Mouse (Mus musculus) gastrocnemius, adult 8-10 months (tissue): Measurements from ENCODE around the gene Reep1. TPM values are rescaled to one million over a fixed set of nuclear protein-coding genes. Genes with fewer than 3 reads are reported as not detected.
A peak's percentile ranks its signal among the peaks of the same experiment; 100 is the strongest.

Experiments
- DNase-seq, 2 experiments: peaks; one replicate each; pipeline ENCODE4 v3.0.0; 2022; ENCODE audit warnings: low spot score in 2 of 2
- total RNA-seq, 4 experiments: library from RNA; stranded (reverse); gene quantifications; 2 replicates each; pipeline ENCODE4 v1.2.4; 2022

The Reep1 gene
- total RNA-seq, 4 experiments from 2014 or later = 58.1 to 89.1 (median 69.7) TPM

GRCm38 (mm10) chr6:71737202-71737601 lies 29.8 kb downstream of the Reep1 start:
- no peak for DNase-seq

DNA sequence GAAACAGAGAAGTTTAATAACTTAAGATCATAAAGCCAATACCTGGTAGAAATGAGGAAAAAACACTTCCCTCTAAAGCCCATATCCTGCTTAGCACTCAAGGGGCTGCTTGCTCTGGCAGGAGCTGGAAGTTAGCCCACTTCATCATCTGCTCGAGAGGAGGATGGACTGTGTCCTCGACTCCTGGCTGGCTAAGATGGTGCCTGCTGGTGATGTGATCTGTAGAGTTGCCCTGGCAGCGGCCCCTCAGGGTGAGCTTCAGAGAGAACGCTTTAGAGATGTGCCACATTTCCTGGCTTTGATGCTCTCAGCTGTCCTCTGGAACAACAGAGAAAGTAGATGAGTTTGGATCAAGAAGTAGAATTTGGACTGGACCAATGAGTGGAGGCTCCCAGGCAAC lies 31.2 kb downstream of the Reep1 start:
- DNase-seq = no peak

- no peak for DNase-seq
Observed at GRCm38 (mm10) chr6:71740921-71741320, 33.6 kb downstream of the Reep1 start.

- DNase-seq = no peak
Observed at GRCm38 (mm10) chr6:71741998-71742636, 34.8 kb downstream of the Reep1 start.

- DNase-seq = no peak
Observed at GRCm38 (mm10) chr6:71744934-71745333, 37.6 kb downstream of the Reep1 start.

GRCm38 (mm10) chr6:71745482-71746234 lies 38.3 kb downstream of the Reep1 start:
- no peak for DNase-seq

DNA sequence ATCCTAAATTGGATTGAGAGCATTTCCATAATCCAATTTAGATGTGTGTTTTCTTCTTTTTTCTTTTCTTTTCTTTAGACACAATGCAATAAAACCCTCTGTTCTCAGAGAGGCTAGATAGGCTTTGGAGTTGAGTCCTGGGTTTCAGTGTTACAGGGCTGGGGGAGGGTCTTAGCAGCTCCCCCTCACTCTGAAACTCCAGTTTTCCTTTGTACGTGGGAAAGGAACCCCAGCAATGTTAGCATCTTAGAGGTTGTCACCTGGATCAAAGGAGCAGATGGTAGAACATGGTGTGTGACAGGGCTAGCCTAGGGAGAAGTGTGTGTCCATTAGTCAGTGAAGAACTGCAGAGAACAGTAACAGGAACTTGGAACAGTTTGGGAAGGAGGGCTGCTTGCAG lies 38.9 kb downstream of the Reep1 start:
- no peak for DNase-seq

DNA sequence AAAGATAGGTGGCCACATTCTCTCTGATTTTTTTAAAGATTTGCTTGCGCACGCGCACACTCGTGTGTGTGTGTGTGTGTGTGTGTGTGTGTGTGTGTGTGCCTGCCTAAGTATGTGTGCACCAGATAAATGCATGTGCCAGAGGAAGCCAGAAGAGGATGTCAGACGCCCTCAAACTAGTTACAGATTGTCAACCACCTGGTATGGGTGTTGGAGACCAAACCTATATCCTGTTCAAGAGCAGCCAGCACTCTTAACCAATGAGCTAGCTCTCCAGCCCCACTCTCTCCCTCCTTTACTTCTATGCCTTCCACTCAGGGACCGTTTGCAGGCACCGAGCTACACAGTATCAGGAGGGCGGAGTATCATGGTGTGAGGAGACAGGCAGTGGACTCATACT lies 39.5 kb downstream of the Reep1 start:
- DNase-seq = no peak

DNA sequence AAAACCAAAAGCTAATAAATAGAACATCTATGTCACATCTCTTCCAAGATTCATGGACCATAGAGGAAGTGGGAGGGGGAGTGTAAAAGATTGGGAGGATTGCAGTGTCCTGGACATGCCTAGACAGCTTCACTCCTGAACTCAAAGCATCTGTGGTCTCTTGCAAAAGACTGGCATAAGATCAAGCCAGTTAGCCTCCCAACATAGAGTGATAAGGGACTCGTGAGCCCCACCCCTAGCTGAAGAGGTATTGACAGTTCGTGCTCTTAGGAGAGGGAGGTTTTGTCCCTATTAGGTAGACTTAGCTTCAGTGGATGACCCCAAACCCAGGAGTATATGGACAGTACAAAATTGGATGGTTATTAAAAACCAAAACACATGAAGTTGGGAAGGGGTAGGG lies 44.2 kb downstream of the Reep1 start:
- DNase-seq = no peak

DNA sequence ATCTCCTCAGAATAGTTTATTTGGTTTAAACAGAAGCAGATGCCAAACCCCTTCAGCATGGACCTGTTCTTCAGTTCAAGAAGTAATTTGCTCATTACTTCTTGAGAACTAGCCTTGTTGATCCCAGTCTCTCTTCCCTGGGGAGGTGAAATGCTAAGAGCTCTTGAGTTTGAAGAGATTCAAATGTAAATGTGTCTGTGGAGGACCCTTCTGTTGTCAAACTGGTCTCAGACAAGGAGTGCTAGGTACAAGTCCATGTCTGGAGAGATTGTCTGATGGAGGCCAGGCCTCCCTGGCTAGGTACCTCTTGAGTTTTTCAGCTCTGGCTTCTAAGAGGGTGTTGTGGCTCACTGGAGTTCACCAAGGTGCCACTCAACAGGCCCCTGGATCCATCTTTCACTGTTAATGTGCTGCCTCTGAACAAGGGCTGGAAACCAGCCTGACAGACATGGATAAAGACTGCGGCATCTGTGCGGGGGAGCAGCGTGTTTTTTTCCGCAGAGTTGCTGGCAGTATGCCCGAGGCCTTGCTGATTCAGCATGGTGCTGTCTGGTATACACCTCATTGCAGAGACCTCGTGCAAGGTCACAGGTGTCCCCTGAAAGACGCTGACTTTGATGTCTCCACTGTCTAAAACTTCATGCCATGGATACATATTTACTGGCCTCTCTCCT lies 45.6 kb downstream of the Reep1 start:
- DNase-seq = no peak

GRCm38 (mm10) chr6:71757039-71757894 lies 49.9 kb downstream of the Reep1 start:
- DNase-seq = peak; percentile 68 to 80

DNA sequence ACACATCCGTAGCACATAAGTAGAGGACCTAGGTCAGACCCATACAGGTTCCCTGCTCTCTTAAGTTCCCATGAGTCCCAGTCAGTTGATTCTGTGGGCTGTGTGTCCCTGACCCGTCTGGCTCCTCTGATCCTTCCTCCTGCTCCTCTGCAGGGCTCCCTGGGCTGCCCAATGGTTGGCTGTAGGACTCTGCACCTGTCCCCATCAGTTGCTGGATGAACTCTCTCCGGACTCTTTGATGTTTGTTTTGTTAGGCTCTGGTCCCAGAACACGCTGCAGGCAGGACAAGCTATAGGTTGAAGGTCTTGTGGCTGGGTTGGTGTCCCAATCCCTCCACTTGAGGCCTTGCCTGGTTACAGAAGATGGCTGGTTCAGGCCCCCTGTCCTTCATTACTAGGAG lies 51.4 kb downstream of the Reep1 start:
- DNase-seq = no peak

GRCm38 (mm10) chr6:71760073-71760472 lies 52.7 kb downstream of the Reep1 start:
- no peak for DNase-seq

DNA sequence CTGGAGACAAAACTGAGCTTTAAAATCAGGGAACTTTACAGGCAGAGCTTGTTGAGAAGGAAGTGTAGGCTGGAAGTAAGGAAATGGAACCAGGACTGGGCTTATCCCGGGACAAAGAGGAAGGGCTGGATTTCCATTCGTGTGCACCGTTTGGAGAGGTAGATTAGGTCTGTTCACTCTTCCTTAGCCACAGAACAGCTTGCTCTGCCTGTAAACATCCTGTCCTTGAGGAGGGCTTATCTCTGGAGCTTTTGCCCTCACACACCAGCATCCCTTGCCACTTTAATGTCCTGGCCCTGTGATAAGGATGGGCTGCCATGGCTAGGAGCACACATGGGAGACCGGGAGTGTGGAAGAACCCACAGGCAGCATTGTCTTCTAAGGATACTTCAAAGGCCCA lies 60.4 kb downstream of the Reep1 start:
- DNase-seq = no peak

- no peak for DNase-seq
Observed at GRCm38 (mm10) chr6:71769901-71770690, 62.7 kb downstream of the Reep1 start.

DNA sequence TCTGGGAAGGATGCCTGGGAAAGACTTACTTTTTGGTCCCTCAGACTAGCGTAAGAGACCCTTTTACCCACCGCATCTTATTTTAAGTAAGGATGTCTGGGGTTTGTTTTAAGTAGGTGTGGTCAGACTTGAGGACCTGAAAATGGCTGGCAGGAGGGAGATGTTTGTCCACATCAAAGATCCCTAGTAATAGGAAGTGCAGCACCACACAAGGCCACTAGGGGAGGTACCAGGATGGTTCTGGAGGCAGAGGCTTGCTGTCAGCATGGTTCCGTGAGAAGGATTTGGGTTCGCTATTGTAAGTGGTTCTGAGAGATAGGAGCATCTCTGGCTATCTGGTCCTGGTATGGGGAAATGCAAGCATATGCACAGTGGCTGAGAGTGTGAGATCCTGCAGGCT lies 63.5 kb downstream of the Reep1 start:
- no peak for DNase-seq

DNA sequence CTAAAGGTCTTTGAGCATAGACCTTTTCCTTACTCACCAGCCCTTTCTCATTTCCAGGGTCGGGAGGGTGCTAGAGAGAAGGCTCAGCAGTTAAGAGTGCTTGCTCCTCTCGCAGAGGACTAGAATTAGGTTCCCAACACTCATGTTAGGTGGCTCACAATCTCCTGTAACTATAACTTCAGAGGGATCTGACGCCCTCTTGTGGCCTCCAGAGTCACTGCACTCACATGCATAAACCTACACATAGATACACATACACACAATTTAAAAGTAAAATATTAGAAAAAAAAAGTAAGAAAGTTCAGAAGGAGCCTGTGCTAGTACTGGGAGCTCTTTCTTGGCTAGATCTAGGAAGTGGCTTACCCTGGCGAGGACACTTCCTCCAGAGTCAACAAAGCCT lies 63.9 kb downstream of the Reep1 start:
- DNase-seq = no peak

- DNase-seq = no peak
Observed at GRCm38 (mm10) chr6:71772156-71772555, 64.8 kb downstream of the Reep1 start.

DNA sequence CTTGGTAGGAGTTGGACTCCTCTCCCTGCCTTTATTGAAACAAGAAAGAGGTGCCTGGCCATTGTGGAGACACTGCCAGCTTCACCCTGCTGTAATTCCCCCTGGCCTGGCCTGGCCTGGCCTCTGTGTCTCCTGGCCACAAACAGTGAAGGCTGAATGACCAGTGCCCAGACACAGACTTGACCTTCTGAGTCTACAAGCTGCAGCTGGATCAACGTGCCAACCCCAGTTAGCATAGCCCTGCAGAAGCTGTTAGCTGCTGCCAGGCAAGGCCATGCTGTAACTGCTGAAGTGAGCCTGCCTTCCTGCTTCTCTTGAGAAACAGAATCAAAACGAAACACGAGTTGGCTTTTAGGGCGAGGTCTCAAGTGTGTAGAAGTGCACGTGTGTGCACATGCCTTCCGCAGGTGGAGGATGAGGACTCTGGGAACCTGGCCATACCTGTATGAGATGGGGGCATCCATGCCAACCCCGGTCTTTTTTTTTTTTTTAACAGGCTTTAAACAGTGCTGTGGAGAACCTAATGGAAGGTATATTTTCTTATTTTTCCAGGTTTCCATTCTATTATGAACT lies 65.4 kb downstream of the Reep1 start:
- DNase-seq = peak in 1 of 2 experiments; percentile 22

GRCm38 (mm10) chr6:71778016-71778415 lies 70.7 kb downstream of the Reep1 start:
- no peak for DNase-seq
